ENCODE assay signal across 11 mouse cellular contexts in genomic region chr19:28827697-28828328, GRCm38 (mm10). TPM values are rescaled to one million over a fixed set of nuclear protein-coding genes. Genes with fewer than 3 reads are reported as not detected.
DNase-seq lines count a peak whose midpoint lies in the region; ATAC-seq lines count a peak whose summit lies in the region.
"Had no signal": no experiment of that assay in that cellular context is flagged by ENCODE, and none has a peak within 500 bp of the region (broad histone marks: within the 10 kb centered on the region; RNA-seq: fewer than 3 reads in every experiment).

No protein-coding gene starts in this region.

- H3K9ac ChIP-seq in kidney, embryonic 15.5 days, result no peak overlapping the region
- peak overlapping the region; percentile 26; the same call in 1 of the 2 replicates for H3K9ac ChIP-seq in forebrain, embryonic 15.5 days (replicated peaks)
- peak overlapping the region; percentile 36; the same call in 1 of the 2 replicates for H3K9ac ChIP-seq in neural tube, embryonic 15.5 days (replicated peaks)
- H3K9ac ChIP-seq: limb, embryonic 12.5 days had no signal

- DNase-seq in kidney, adult 18-20 months, result no peak
- DNase-seq in large intestine, adult 2 months (ENCODE audit: low read depth, low spot score), result peak; percentile 79
- no peak for DNase-seq in adrenal gland, postnatal 25 days
- DNase-seq in urinary bladder, adult 2 months (ENCODE audit: low spot score), result no peak
- DNase-seq: right cerebral cortex, adult 18-20 months had no signal

- H3K4me3 ChIP-seq in kidney, embryonic 15.5 days (replicated peaks), result no peak overlapping the region
- H3K4me3 ChIP-seq in forebrain, embryonic 15.5 days, result peak overlapping the region; percentile 18
- H3K4me3 ChIP-seq in neural tube, embryonic 15.5 days (replicated peaks), result peak overlapping the region; percentile 12; the same call in 1 of the 2 replicates
- H3K4me3 ChIP-seq: limb, embryonic 12.5 days had no signal

- H3K4me1 ChIP-seq in kidney, embryonic 15.5 days, result peaks cover 8% of the 10 kb centered on the region
- peaks cover 9% of the 10 kb centered on the region for H3K4me1 ChIP-seq in forebrain, embryonic 15.5 days
- H3K4me1 ChIP-seq in neural tube, embryonic 15.5 days, result peaks cover 9% of the 10 kb centered on the region
- H3K4me1 ChIP-seq: limb, embryonic 12.5 days had no signal

- no peak overlapping the region for H3K27ac ChIP-seq in kidney, embryonic 15.5 days
- peak overlapping the region; percentile 53; the same call in 1 of the 2 replicates for H3K27ac ChIP-seq in forebrain, embryonic 15.5 days (replicated peaks)
- H3K27ac ChIP-seq in neural tube, embryonic 15.5 days (replicated peaks), result no peak overlapping the region
- H3K27ac ChIP-seq: limb, embryonic 12.5 days had no signal

- H3K27me3 ChIP-seq in kidney, embryonic 15.5 days, result no peaks in the 10 kb centered on the region; the same call in 1 of the 2 replicates
- no peaks in the 10 kb centered on the region for H3K27me3 ChIP-seq in forebrain, embryonic 15.5 days
- H3K27me3 ChIP-seq in neural tube, embryonic 15.5 days (replicated peaks), result no peaks in the 10 kb centered on the region
- H3K27me3 ChIP-seq: CH12.LX had no signal

- ATAC-seq in kidney, embryonic 15.5 days (replicated peaks; ENCODE audit: low FRiP score), result no peak
- peak; percentile 48 for ATAC-seq in forebrain, embryonic 15.5 days (replicated peaks)
- ATAC-seq in neural tube, embryonic 15.5 days (ENCODE audit: low FRiP score), result peak; percentile 11; the same call in 1 of the 2 replicates
- ATAC-seq in erythroid progenitor cell, adult 5-6 weeks (replicated peaks; ENCODE audit: low FRiP score, poor library complexity, severe bottlenecking), result no peak

- no peaks in the 10 kb centered on the region for H3K9me3 ChIP-seq in kidney, embryonic 15.5 days (replicated peaks)
- H3K9me3 ChIP-seq in forebrain, embryonic 15.5 days, result no peaks in the 10 kb centered on the region
- H3K9me3 ChIP-seq in neural tube, embryonic 15.5 days (replicated peaks), result no peaks in the 10 kb centered on the region
- H3K9me3 ChIP-seq: limb, embryonic 12.5 days had no signal

- peak overlapping the region; percentile 27 for H3K4me2 ChIP-seq in kidney, embryonic 15.5 days
- H3K4me2 ChIP-seq in forebrain, embryonic 15.5 days (replicated peaks), result peak overlapping the region; percentile 41
- peak overlapping the region; percentile 51 for H3K4me2 ChIP-seq in neural tube, embryonic 15.5 days
- H3K4me2 ChIP-seq: limb, embryonic 12.5 days had no signal

- 39% methylated on average over 15 of the region's 15 CpGs for WGBS in kidney, embryonic 15.5 days
- WGBS in forebrain, embryonic 15.5 days, result 13% methylated on average over 15 of the region's 15 CpGs
- 18% methylated on average over 15 of the region's 15 CpGs for WGBS in large intestine, adult 2 months
- WGBS in neural tube, embryonic 15.5 days, result 19% methylated on average over 15 of the region's 15 CpGs

- no peaks in the 10 kb centered on the region for H3K36me3 ChIP-seq in kidney, embryonic 15.5 days
- H3K36me3 ChIP-seq in forebrain, embryonic 15.5 days, result no peaks in the 10 kb centered on the region
- no peaks in the 10 kb centered on the region for H3K36me3 ChIP-seq in neural tube, embryonic 15.5 days
- H3K36me3 ChIP-seq: limb, embryonic 12.5 days had no signal

RNA-seq across cellular contexts. Expression of gene Slc1a1, which starts 7.0 kb away (rescaled TPM):
- polyA plus RNA-seq in kidney, embryonic 15.5 days (2015; fragmentation: Nextera tagmentation; extraction: Ambion mirVana), result 3.9 and 4.3 TPM in 2 replicates
- polyA plus RNA-seq in forebrain, embryonic 15.5 days (2015; fragmentation: Nextera tagmentation; extraction: Ambion mirVana), result 34.1 TPM in 2 replicates
- polyA plus RNA-seq in large intestine, adult 2 months (2012; rRNA removed), result 41.5 and 42.0 TPM in 2 replicates
- 49.5 and 57.3 TPM in 2 replicates for polyA plus RNA-seq in neural tube, embryonic 15.5 days (2015; fragmentation: Nextera tagmentation; extraction: Ambion mirVana)
- 0.97 and 1.0 TPM in 2 replicates for total RNA-seq in adrenal gland, postnatal 25 days (2021)
- total RNA-seq in erythroid progenitor cell, adult 5-6 weeks (2015; ENCODE audit: low replicate concordance), result not detected in 2 replicates
- total RNA-seq in erythroid progenitor cell, adult 5-6 weeks (2017; ENCODE audit: low replicate concordance), result not detected in 2 replicates
- 2.8 and 4.0 TPM in 2 replicates for polyA plus RNA-seq in urinary bladder, adult 2 months (2012; rRNA removed)

Comparison
In these comparisons a context has a peak if more than half of its experiments do, and no peak if none do; other contexts are left out.
1. ATAC-seq: peak in forebrain, embryonic 15.5 days (single experiment) and neural tube, embryonic 15.5 days (single experiment); none in kidney, embryonic 15.5 days (single experiment) and erythroid progenitor cell, adult 5-6 weeks (single experiment).
2. Peak in every context shown above with its lines, with median percentiles within 50 percentile points of each other: H3K4me2 ChIP-seq.